Mouse (Mus musculus) lung, postnatal 0 days (tissue): Measurements from ENCODE around the gene Nckap5.

Experiments used
- CTCF ChIP-seq: IDR thresholded peaks from 2 replicates; pipeline ENCODE4 v1.5.1; 2016; ENCODE audit warnings: antibody characterized with exemption, mild to moderate bottlenecking
- EP300 ChIP-seq: IDR thresholded peaks from 2 replicates; pipeline ENCODE4 v1.6.1; 2016; ENCODE audit warnings: antibody characterized with exemption, mild to moderate bottlenecking, control low read depth

DNA sequence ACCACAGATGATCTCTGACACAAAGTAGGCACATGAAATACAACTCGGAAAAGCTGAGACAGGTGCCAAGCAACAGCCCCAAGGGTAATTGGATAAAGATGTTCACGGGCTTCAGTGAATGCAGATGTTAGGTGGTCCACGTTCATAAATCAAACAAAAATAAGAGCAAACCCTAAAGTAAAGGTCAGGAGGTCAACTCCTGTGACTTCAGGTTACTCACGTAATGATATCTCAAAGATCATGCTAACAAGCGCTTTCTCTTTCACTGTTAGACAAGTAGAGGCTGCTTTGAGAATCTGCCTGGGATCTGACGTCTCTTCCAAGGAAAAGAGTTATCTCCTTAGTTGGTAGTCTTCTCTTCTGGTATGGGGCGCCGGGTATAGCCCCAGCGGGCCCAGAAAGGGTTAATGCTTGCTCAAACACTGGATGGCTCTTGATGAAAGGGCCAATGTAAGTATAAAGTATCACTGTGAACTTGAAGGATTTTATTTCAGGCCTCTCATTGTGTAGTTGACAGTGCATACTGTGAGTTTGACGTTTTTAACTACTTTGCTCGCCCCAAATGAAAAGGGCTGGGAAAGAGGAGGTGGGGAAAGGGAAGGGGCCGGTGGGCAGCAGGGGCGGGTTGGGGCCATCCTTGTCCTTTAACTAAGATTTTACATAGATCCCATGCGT lies 85.8 kb downstream of the Nckap5 start:
- TF ChIP-seq CTCF = no peak
- TF ChIP-seq EP300 = no peak
